Mouse (Mus musculus) CD4-positive, CD25-positive, alpha-beta regulatory T cell, adult 2 months (primary cell): ENCODE results near the gene Wdr62.
"Not testable (repeated sequence)": the region's sequence is repeated elsewhere in the genome, so short reads cannot be mapped to it uniquely, and the experiment has no call there.

Experiments
- DNase-seq: peaks from one replicate; pipeline ENCODE4 v3.0.0-alpha.2; 2012; ENCODE audit warnings: low read depth, low spot score

Wdr62 gene

DNA sequence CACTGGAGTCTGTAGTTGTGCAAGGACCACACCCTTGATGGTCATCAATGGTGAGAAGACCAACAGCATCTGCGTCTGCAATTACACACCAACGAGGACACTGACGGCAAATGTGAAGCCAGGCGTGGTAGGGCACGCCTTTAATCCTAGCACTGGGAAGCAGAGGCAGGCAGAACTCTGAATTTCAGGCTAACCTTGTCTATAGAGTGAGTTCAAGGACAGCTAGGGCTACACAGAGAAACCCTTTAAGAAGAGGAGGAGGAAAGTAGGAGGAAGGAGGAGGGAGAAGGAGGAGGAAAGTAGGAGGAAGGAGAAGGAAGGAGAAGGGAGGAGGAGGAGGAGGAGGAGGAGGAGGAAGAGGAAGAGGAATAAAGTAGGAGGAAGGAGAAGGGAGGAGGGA is 14.7 kb downstream of the Wdr62 start:
- no peak for DNase-seq

- no peak for DNase-seq
Measured at GRCm38 (mm10) chr7:30265041-30265440, 15.2 kb downstream of the Wdr62 start.

DNA sequence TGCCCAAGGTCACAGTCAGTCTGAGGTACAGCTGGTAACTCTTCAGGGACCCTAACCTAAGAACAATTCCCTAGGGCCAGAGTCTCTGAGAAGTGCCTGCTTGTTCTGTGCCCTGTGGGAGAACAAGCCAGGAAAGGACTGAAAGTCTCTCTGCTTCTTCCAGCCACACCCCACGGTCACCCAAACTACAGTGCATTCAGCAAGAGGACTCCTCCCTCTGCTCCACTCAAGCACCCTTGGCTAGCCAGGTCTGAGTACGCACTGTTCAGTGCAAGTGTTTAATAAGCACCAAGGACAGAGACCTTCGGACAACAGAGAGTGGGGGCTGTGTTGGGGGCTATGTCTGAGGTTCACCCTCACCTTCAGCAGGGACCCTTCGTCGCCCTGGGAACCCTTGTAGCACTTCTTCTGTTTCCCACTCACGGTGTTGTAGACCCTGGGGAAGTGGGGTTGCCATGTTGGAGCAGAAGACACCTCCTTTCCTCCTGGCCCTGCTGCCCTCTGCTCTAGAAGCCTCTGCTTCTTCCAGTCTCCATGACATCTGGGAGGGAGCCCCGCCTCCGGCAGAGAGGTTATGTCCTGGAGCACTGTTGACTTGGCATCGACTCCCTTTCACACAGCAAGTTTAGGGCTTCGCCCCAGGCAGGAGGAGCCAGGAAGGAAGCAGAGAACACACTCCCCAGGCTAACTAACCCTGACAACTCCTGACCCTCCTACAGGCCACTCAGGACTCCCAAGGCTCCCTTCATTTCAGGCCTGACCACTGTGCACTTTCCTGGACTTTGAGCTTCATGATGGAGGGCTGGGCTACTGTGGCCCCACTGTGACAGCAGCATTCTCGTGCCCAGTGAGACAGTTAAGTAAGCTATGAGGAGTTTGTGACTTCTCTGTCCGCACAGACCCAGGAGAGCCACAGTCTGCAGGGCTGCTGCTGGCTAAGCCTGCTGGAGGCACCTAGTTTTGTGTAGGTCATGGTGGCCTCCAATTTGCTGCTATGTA is 28.0 kb downstream of the Wdr62 start:
- no peak for DNase-seq

GRCm38 (mm10) chr7:30237374-30237773 is 42.8 kb downstream of the Wdr62 start:
- not testable (repeated sequence) for DNase-seq

- no peak for DNase-seq
Measured at GRCm38 (mm10) chr7:30235625-30236024, 44.6 kb downstream of the Wdr62 start, which contains the start of gene Ovol3. Gene Ovol3, minus strand, starts transcription at chr7:30235725.

DNA sequence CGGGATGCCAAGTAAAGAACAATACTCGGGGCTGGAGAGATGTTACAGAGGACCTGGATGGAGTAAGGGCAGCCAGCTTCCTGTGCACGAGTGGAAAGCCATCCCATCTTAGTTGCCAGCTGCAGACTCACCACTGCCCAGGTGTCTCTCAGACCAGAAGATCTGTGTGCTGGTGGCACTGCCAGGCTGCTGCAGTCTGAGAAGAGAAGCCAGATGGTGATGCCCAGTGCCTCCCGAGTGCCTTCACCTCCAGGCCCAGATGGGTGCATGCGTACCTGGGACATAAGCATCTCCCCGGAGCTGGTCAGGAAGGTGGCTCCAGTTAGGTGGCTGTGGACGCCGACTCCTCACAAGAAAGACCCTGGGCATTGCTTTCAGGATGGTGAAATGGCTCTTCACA is 45.1 kb downstream of the Wdr62 start:
- DNase-seq, result no peak

- DNase-seq, result no peak
Measured at GRCm38 (mm10) chr7:30234276-30234858, 45.9 kb downstream of the Wdr62 start.

GRCm38 (mm10) chr7:30233387-30233786 is 46.8 kb downstream of the Wdr62 start:
- no peak for DNase-seq

DNA sequence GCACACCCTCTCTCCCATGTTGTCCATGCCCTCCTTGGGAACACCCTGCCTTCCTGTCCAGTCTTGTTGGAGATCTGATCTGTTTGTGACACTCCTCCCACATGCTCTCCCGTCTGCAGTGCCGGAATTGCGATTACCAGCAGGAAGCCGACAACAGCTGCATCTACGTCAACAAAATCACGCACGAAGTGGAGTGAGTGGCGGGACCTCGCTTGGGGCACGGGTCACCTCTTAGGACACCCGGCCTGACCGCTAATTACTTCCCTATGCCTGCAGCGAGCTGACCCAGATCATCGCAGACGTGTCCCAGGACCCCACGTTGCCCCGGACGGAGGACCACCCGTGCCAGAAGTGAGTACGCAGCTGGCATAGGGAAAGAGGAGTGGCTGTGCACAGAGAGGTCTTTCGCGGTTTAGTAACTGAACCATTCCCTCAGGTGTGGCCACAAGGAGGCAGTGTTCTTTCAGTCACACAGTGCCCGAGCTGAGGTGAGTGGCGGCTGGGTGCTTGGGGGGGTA is 47.5 kb downstream of the Wdr62 start:
- peak; percentile 80 for DNase-seq

GRCm38 (mm10) chr7:30231669-30232454 is 48.4 kb downstream of the Wdr62 start, which contains the start of the genes Polr2i and Tbcb:
Gene Polr2i, plus strand, starts transcription at chr7:30231948.
Gene Tbcb, minus strand, starts transcription at chr7:30232272.
- DNase-seq, result peak; percentile 97

- DNase-seq, result no peak
Measured at GRCm38 (mm10) chr7:30231328-30231668, 48.9 kb downstream of the Wdr62 start.

DNA sequence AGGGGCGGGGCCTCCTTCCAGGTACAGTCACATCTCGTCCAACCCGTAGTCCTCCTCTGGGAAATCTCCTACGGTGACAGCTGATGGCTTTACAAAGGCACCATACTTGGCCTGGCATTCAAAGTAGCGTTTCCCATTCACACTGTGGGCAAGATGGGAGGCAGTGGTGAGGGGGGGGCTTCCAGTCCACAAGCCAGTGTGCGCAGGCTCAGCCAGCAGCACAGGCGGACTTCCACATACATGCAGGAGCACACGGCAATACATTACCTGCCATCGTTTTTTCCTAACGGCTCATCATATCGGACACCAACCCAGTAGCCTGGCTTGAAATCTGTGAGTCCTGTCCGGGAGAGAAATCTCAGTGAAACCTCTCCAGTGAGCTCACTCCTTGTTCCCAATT is 56.0 kb downstream of the Wdr62 start:
- no peak for DNase-seq

GRCm38 (mm10) chr7:30222205-30222604 is 58.0 kb downstream of the Wdr62 start:
- no peak for DNase-seq

DNA sequence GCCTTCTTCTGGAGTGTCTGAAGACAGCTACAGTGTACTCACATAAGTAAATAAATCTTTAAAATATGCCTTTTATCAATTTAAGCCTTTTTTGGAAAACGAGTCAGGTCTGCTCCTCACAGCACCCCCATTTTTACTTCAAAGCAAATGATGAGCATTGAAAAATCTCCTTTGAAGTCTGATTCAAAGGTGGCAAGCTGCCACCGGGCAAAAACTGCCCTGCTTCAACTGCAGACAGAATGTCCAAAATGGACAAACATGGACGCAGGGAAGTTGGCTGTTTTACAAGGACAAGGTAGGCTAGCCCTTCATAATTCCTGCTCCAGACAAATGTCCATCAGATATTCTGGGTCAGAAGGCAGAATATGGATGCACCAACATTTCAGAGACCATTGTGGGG is 58.8 kb downstream of the Wdr62 start:
- DNase-seq, result no peak

- DNase-seq, result no peak
Measured at GRCm38 (mm10) chr7:30220008-30220356, 60.2 kb downstream of the Wdr62 start.

DNA sequence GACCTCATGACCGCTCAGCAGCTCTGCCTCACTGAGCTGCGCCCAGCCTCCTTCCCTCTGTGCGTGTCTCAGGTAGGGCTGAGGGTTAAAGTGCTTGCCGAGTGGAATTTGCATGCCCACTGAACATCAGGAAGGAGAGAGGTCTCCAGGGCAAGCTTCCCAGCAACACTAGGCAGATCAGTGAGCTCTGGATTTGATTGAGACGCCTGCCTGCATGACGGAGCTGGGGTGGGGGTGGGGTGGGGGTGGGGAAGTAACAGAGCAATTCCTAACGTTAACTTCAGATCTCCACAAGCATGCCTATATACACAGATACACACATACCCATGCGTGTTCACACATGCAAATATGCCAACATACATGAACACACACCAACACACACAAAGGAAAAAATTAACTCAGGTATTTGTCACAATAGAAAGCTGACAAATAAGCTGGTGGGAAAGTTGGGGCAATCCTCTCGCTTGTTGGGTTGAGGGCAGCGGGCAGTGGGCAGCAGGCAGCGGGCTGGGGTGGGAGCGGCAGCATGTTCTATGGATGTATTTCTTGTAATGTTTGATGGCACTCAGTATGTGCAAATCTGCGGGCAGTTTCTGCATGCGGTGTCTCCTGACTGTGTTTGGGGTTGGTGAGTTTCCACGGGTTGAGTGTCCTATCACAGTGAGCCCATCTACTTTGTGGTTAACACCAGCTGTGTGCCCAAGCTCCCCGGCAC is 60.8 kb downstream of the Wdr62 start:
- peak; percentile 65 for DNase-seq

- no peak for DNase-seq
Measured at GRCm38 (mm10) chr7:30217277-30217676, 62.9 kb downstream of the Wdr62 start.

DNA sequence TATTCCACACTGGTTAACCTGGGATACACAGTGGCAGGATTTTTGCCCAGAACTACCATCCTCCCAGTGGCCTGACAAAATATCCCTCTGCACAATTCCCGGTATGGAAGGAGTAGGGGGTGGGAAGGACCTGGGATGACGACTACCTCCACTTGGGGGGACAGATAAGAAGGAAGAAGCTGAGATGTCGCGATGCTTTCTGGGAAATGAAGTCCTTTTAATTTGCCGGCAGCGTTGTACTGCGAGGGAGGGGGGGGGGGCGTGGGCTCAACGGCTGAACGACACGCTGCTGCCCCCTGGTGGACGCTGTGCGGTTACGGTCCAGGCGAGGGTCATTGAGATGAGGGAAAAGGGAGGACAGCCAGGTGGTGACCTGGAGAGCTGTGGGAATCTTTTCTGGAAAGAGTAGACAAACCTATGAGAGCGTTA is 63.5 kb downstream of the Wdr62 start:
- DNase-seq, result peak; percentile 94

GRCm38 (mm10) chr7:30215875-30216274 is 64.3 kb downstream of the Wdr62 start:
- no peak for DNase-seq

- no peak for DNase-seq
Measured at GRCm38 (mm10) chr7:30213881-30214280, 66.3 kb downstream of the Wdr62 start.

DNA sequence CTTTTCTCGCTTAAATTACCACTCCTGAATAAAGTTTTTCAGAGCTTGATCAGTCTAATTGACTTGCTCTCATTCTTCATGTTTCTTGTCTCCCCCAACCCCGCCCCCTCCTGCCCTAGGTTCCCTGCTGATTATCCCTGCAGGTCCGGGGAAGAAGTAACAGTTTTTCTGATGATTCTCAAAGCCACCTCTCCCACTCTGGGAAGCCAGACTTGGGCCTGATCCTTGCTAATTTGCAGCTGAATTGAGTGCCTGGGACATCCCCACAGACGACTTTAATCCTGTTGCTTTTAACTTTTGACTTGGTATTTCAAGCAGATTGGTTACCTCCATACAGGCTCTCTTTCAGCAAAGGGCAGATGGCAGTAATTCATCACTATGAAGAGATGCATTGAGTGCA is 69.2 kb downstream of the Wdr62 start:
- DNase-seq, result no peak
